Mouse (Mus musculus): ENCODE data around the gene Apobec2.

DNA sequence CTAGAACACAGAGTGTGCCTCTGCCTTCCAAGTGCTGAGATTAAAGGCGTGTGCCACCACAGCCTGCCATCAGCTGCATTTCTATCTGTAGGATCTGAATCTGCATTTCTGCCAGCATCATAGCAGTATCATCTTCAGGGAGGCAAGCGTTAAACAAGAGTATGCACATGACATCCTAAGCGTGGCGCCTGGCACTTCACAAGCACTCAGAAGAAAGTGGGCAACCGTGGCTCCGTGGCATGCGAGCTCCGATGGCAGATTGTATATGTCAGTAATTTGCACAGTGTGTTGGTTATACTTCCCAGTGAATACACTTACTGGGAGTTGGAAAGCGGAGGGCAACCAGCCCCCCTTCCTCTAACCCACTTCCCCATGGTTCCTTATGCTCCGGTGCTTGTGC lies 47.2 kb upstream of the Apobec2 start:
- TF ChIP-seq CTCF (IDR thresholded peaks at IDR 0.05; ENCODE audit: low read depth) (no peak), EP300 (IDR thresholded peaks at IDR 0.05; ENCODE audit: low read depth) (no peak)
